Mouse (Mus musculus) urinary bladder, adult 18-20 months (tissue): ENCODE results near the gene Cldn34c1.
A peak's percentile ranks its signal among the peaks of the same experiment; 100 is the strongest.
"Not testable (repeated sequence)": the region's sequence is repeated elsewhere in the genome, so short reads cannot be mapped to it uniquely, and the experiment has no call there.

Source experiments
- DNase-seq, 2 experiments: peaks; one replicate each; pipeline ENCODE4 v3.0.0; 2022; ENCODE audit warnings: low spot score in 2 of 2, mixed read lengths in 2 of 2

The Cldn34c1 gene

GRCm38 (mm10) chrX:123103291-123104260, at the start of gene Cldn34c1:
Cldn34c1 (plus strand) TSS chrX:123103495.
- DNase-seq, result peak; percentile 43 to 62

GRCm38 (mm10) chrX:123087441-123087840, 15.9 kb upstream of the Cldn34c1 start:
- no peak for DNase-seq

GRCm38 (mm10) chrX:123102806-123103205, 489 bp upstream of the Cldn34c1 start:
- DNase-seq, result not testable (repeated sequence)

- DNase-seq, result not testable (repeated sequence)
Observed at GRCm38 (mm10) chrX:123104692-123105091, 1.4 kb downstream of the Cldn34c1 start.

GRCm38 (mm10) chrX:123222381-123222780, 119.1 kb downstream of the Cldn34c1 start, which contains the start of gene Srsx:
Srsx (minus strand) TSS chrX:123222481.
- not testable (repeated sequence) for DNase-seq
